Mouse (Mus musculus): ENCODE results near the gene Tmem107. TPM values are rescaled to one million over a fixed set of nuclear protein-coding genes. Genes with fewer than 3 reads are reported as not detected.

Tmem107 gene
- total and polyA plus RNA-seq, 3 experiments, result 22.6 to 31.3 (median 30.1) TPM

DNA sequence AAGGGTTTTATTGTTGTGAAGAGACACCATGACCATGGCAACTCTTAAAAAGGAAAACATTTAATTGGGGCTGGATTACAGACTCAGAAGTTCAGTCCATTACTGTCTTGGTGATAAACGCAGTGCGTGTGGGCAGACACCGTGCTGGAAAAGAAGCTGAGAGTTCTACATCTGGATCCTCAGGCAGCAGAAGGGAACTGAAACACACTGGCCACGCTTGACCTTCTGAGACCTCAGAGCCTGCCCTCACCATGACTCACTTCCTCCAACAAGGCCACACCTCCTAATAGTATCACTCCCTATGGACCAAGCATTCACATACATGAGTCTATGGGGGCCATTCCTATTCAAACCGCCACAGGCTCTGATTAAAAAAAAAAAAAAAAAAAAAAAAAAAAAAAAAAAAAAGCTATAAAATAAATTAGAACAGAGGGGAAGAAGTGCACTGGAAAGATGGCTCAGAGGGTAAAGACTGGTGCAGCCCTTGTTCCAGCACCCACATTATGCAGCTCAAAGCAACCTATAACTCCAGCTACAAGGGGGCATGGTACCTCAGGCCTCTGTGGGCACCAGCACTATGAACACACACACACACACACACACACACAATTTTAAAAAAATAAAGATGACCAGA is 8.3 kb downstream of the Tmem107 start (continued):
- TF ChIP-seq CHD1 (IDR thresholded peaks at IDR 0.05; ENCODE audit: low read depth, low read length) (no peak), JUND (conservative IDR thresholded peaks at IDR 0.05; ENCODE audit: low read depth, low read length) (peak; percentile 94), RCOR1 (conservative IDR thresholded peaks at IDR 0.05; ENCODE audit: low read depth, low read length) (peak; percentile 92; the same call in 1 of the 2 replicates), GABPA (IDR thresholded peaks at IDR 0.05; ENCODE audit: insufficient replicate concordance, low read depth, low read length) (no peak), E2F4 (IDR thresholded peaks at IDR 0.05; ENCODE audit: insufficient replicate concordance, low read depth, low read length) (no peak), NELFE (IDR thresholded peaks at IDR 0.05; ENCODE audit: low read depth, low read length) (peak; percentile 49), ZMIZ1 (IDR thresholded peaks at IDR 0.05; ENCODE audit: low read depth, low read length) (0 out of 2 replicates have a peak, but pooled peaks have one; percentile 50), POLR2A (IDR thresholded peaks at IDR 0.05; ENCODE audit: low read depth, low read length) (peak; percentile 79), UBTF (IDR thresholded peaks at IDR 0.05; ENCODE audit: low read depth, low read length) (no peak), RAD21 (IDR thresholded peaks at IDR 0.05; ENCODE audit: low read depth, low read length) (peak; percentile 1), SIN3A (IDR thresholded peaks at IDR 0.05; ENCODE audit: low read length) (peak; percentile 89), NRF1 (IDR thresholded peaks at IDR 0.05; ENCODE audit: low read depth, low read length) (no peak), MAFK (IDR thresholded peaks at IDR 0.05; ENCODE audit: insufficient replicate concordance, low read length) (peak; percentile 66; the same call in 1 of the 2 replicates), ETS1 (conservative IDR thresholded peaks at IDR 0.05; ENCODE audit: low read depth, low read length) (peak; percentile 92), MAX (IDR thresholded peaks at IDR 0.05; ENCODE audit: low read length) (peak; percentile 84), PAX5 (IDR thresholded peaks at IDR 0.05; ENCODE audit: low read length) (no peak), ZC3H11A (IDR thresholded peaks at IDR 0.05; ENCODE audit: low read depth, low read length) (no peak), JUN (IDR thresholded peaks at IDR 0.05; ENCODE audit: insufficient read depth, low read depth, low read length) (peak; percentile 91)

DNA sequence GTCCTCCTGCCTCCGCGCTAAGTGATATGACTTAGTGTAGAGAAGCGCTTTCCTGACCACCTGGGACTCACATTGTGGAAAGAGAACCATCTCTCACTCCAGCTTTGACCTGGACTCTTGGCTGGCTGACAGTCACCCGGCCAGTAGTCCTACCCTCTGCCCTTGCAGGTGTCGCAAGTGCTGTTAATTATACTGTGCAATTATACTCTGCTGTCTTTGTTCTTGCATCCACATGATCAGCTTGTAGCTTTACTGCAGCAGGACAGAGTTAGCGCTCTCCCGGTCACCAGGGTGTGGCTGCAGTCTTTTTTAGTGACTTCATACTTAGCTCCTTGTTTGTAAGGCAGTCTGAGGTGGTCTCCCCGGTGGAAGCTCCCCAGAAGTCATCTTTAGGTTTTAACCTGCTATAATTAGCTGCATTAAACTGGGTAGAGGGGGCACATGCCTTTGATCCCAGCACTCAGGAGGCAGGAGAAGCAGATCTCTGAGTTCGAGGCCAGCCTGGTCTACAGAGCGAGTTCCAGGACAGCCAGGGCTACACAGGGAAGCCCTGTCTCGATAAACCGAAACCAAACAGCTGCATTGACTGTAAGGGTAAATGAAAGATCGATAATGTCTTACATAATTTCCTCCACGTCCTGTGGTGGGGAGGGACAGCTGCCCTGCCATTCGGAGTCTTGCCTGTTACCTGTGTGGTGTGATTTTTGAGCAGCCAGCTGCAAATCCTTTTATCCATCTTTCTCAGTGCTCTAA is 9.7 kb downstream of the Tmem107 start:
- Histone ChIP-seq H3K79me2 (replicated peaks; ENCODE audit: control insufficient read depth, extremely low read depth, insufficient read depth, poor library complexity, severe bottlenecking) (no peaks in the 10 kb centered on the region), H3K4me2 (ENCODE audit: insufficient read depth, low read depth, poor library complexity, severe bottlenecking) (no peak overlapping the region), H3K27ac (ENCODE audit: insufficient read depth, low read depth) (no peak overlapping the region), H3K9me3 (replicated peaks; ENCODE audit: low read length) (peaks cover 4% of the 10 kb centered on the region), H3K27me3 (replicated peaks) (peaks cover 17% of the 10 kb centered on the region), H3K9ac (ENCODE audit: insufficient read depth, low read depth) (no peak overlapping the region), H3K36me3 (replicated peaks in 1 of 2; ENCODE audit: control insufficient read depth in 1 of 2, insufficient read depth in 1 of 2, low read length in 1 of 2) (no peaks in the 10 kb centered on the region), H3K4me1 (ENCODE audit: control insufficient read depth in 1 of 2, insufficient read depth in 2 of 2) (peaks cover 17 to 43% of the 10 kb centered on the region in 2 experiments), H3K4me3 (replicated peaks in 1 of 3; ENCODE audit: low read depth in 2 of 3, low read length in 2 of 3, poor library complexity in 1 of 3) (no peak overlapping the region)
- dilution Hi-C loops (cut with MboI; ENCODE audit: extremely low pct_ligation_motif_present, extremely low pct_unique_long_range_greater_than_20kb, low sequenced_read_pairs) (no loop called here), in situ Hi-C loops (cut with MboI; ENCODE audit: low pct_ligation_motif_present, low pct_unique_long_range_greater_than_20kb, low sequenced_read_pairs) (loop anchor here (25.0 kb wide), 1 partner anchor 932 kb away; the partner anchor contains the start of genes Acadvl, Dlg4 and Dvl2)
- DNase-seq (ENCODE audit: extremely low read depth), result no peak
- TF ChIP-seq ZNF384 (IDR thresholded peaks at IDR 0.05; ENCODE audit: low read depth, low read length) (no peak), ETS1 (conservative IDR thresholded peaks at IDR 0.05; ENCODE audit: low read depth, low read length) (no peak), SIN3A (IDR thresholded peaks at IDR 0.05; ENCODE audit: low read length) (no peak), MAFK (IDR thresholded peaks at IDR 0.05; ENCODE audit: insufficient replicate concordance, low read length) (no peak), CHD1 (IDR thresholded peaks at IDR 0.05; ENCODE audit: low read depth, low read length) (no peak)
